Mouse (Mus musculus): Measurements from ENCODE around the gene Dync2li1.

The Dync2li1 gene

DNA sequence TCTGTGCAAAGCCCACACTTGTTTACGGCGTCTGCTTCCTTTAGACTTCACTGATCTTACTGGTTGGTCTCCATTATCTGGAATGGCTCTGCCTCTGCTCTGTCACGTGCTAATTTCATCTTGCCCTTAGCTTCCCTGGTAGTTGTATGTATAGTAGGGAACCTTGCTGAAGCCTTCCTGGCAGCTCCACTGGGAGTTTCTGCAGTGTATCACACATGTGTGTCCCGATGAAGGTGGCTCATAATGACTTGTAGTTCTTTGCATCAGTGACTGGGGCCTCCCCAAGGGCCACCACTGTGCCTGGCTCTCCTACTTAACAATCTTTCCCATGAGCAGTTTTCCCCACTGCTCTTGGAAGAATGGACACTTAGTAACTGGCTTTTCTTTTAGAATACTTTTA is 17.7 kb upstream of the Dync2li1 start:
- in situ Hi-C loops (cut with MboI, MseI): no loop called here

DNA sequence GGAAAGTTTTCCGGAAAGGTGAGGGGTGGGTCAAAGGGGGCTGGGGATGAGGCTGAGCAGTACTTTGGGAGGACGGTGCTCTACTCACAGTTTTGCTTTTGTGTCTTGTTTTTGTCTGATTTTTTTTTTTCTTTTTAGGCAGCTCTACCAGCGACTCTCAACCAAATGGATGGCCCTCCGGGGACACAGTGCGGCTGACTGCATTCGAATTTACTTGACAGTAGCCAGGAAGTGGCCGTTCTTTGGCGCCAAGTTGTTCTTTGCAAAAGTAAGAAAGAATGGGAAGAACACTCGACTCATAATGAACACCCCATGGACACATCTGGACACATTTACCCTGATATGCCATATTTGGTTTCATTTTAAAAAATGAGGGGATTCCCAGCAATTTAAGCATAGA is 14.8 kb upstream of the Dync2li1 start:
- in situ Hi-C loops (cut with MboI, MseI): no loop called here

DNA sequence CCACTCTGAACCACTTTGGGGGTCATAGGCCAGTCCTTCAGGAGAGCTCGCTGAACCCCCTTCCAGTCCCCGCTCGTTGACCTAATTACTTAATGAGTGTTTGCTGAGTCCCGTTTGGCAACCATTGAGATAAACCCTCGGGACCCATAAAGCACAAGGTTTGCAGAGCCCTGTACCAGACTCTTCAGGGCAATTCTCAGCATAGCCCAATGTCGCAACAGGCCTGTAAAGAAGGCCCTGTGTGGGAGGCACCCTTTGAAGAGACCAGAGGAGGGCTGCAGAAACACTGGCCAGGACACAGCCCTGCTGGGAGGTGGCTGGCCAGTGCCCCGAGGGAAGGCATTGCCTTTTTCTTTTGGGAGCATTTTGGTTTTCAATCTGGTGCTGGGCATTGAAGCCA is 14.3 kb upstream of the Dync2li1 start:
- in situ Hi-C loops (cut with MboI, MseI): no loop called here

DNA sequence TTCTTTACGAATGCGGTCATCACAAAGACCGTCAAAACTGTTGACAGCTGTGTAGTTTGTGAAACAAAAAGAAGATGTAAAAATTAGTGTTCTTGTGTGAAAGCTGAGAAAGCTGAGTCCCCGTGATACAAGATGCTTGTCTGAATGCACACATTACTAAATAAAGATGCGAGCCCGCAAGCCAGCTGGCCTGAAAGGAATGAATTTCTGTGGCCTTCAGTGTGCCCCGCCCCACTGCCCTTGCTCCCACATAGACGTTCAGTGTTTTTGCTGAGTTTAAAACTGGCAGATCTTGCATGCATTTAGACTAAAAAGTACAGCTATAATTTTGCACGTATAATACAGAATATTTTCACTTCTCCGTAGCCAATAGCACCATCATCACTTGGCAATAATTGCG is 10.5 kb upstream of the Dync2li1 start:
- in situ Hi-C loops (cut with MboI, MseI): no loop called here

DNA sequence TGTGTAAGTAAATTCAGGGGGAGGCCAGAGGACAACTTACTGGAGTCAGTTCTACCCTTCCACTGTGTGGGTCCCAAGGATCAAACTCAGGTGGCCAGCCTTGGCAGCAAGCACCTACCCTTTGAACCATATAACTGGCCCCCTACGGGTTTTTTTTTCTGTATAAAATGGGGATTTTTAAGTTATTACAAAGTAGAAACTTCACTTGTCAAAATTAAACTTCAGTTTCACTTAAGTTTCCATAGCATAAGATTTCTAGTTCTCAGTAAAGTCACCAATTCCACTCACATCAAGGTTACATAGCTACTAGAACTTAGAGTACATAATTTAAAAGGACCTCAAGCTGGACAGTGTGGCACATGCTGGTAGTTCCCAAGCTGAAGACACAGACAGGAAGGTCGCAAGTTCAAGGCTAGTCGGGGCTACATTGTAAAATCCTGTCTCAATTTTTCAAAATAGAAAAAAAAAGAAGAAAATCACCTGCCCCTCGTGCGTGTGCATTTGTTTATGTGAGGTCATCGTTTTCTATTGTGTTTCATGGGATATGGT is 9.7 kb upstream of the Dync2li1 start:
- in situ Hi-C loops (cut with MboI, MseI): no loop called here

DNA sequence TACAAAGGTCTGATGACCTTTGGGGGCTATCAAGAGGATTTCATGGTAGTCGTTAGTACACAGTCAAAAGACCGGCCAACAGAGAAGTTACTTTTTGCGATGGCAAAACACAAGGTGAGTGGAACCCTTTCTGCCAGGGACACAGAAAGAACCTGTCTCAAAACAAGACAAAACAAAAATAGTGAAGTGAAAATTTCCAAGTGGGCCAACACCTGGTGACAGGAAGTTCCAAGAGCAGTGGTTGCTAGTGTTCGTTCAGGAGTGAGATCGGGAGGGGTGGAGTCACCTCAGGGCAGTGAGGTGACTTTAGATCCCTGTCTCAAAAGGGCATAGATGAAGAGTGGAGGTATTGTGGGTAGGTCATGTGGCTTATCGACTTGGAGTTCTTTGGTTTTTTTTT is 8.3 kb upstream of the Dync2li1 start:
- in situ Hi-C loops (cut with MboI, MseI): no loop called here

DNA sequence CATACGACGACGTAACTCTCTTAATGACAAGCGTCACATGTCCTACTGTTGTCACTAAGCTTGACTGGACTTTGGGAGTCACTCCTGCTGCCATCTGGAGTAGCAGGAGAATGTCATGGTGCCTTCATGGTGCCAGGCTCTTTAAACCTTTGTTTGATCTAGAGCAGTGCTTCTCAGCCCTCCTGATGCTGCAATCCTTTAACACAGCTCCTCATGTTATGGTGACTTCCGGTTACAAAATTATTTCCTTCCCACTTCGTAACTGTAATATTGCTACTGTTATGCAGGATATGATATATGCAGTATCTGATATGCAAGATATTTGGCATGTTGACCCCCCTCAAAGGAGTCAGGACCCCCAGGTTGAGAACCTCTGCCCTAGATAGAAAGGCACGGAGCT is 7.2 kb upstream of the Dync2li1 start:
- in situ Hi-C loops (cut with MboI, MseI): no loop called here

DNA sequence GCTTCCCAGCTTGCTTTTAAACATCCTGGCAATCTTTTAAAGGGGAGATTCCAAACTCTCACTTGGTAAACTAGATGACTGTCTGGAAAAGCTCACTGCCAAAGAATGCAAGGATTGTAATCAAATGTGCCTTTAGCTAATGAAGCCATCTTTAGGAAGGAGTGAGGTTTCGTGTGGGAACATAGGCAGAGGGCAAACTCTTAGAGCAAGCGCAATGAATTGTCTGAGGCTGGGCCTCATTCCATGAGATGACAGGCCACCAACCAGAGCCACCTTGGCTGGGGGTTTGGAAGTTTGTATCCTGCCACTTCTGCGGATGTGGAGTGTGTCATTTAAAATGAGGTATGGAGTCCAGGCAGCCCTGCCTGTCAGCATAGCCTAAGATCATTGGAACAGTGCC is 6.2 kb upstream of the Dync2li1 start:
- in situ Hi-C loops (cut with MboI, MseI): no loop called here

DNA sequence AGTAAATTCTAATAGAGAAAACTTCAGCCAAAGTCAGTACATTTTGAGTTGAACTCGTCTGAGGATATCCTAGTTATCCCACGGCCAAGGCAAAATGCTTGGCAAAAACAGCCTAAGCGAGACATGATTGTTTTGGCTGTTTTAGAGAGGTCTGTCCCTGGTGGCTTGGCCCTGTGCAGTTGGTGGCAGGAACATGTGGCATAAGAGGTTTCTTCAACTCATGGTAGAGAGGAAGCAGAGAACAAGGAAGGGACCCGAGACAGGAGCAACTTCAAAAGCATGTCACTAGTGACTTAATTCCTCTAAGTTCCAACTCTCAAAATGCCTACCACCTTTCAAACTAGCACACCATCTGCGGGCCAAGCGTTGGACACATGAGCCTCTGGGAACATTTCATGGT is 5.7 kb upstream of the Dync2li1 start:
- in situ Hi-C loops (cut with MboI, MseI): no loop called here

DNA sequence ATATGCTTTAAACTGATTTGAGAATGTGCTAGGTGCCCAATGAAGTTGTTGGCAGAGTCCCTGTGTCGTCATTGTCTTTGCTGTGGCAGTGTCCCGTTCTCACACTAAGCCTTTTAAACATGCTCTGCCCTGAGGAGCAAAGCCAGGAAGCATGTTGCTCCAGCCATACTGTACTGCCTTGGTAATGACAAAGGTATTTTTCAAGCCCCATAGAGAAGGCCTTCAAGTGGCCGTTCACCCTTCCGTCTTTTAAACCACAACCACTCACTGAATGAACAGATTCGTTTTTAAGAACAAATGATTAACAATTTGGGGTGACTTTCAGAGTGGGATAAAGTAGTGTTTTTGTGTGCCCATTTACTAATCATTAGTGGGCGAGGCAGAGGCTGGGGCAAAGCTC is 5.1 kb upstream of the Dync2li1 start:
- in situ Hi-C loops (cut with MboI, MseI): no loop called here

DNA sequence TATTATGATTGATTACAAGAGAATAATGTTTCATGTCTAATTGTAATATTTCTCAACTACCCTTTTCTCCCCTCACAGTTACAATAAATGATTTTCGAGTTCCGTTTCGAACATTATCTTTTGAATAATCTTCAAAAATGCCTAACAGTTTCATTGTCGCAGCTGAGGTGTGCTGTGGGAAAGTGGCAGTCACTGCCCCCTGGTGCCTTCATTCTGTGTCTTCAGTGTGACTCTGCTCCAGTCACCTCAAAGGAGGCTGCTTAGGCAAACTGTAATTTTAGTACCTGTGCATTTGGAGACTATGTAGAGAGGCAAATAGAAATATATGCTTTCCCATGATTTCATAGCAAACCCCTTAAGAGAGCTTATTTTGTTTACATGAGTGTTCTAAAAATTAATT is 4.3 kb upstream of the Dync2li1 start:
- in situ Hi-C loops (cut with MboI, MseI): no loop called here

DNA sequence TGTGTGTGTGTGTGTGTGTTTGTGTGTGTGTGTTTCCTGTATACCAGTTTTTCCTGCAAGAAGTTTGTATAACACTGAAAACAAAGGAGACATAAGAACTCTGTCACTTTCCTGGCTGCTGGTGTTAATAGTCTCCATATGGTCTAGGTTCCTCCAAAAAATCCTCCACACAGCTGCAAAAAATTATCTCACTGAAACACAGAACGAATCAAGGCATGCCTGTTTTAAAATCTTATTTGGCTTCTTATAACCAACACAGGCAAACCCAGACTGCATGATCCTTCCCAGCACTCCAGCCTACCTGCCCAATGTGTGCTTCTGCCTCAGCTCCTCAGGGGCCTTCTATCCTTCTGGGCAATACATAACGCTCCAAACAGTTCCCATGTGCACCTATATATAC is 3.4 kb upstream of the Dync2li1 start:
- in situ Hi-C loops (cut with MboI, MseI): no loop called here

DNA sequence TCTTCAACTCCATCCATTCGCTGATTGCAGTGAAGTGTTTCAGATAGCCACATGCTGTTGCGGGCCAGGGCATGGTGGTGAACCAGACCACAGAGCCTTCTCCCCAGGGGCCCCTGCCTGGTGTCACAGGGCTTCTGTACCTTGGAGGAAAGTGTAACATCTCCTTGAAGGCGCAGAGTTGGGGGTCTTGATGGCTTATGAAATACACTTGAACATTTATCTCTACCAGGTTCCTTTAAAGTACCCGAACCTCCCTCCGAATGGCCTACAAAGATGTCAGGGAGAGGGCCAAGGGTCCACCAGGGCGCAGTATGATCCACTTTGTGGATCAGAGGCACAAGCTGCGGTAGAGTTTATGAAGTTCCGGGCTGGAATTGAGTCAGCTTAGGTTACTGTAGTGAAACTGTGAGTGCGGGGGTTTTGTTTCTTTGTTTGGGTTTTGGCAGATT is 585 bp downstream of the Dync2li1 start:
- in situ Hi-C loops (cut with MboI, MseI): no loop called here

DNA sequence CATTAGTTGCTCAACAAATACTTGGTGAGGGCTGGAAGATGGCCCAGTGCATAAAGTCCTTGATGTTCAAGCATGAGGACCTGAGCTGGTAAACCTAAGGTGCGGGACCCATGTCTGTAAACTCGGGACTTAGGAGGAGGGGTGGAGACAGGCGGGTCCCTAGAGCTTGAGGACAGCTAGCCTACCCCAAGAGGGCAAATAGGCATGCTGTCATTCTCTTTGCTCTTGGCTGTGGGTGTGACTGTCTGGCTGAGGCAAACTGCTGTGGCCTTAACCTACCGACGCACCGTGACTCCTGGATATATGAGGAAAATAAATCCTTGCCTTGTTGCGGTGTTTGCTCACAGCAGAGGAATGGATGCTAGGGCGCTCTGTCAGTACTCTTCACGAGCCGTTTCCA is 1.4 kb downstream of the Dync2li1 start:
- in situ Hi-C loops (cut with MboI, MseI): no loop called here

DNA sequence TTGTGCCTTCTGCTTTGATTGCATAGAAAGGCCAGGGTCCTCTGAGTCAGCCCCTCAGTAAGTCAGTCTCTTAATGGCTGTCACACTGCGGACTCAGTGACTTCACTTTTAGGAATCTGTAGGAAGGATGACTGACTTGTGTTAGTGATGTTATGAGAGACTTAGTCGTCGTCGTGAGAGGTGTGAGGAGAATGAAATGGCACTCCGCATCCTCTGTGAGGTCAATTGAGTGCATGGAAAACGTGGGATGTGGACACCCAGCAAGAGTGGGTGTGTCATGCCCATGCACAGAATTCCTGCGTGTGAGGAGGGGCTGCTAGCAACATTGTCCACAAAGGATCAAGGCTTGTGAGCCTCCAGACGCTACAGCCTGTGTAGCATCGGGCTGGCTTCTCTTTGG is 2.3 kb downstream of the Dync2li1 start:
- in situ Hi-C loops (cut with MboI, MseI): no loop called here

DNA sequence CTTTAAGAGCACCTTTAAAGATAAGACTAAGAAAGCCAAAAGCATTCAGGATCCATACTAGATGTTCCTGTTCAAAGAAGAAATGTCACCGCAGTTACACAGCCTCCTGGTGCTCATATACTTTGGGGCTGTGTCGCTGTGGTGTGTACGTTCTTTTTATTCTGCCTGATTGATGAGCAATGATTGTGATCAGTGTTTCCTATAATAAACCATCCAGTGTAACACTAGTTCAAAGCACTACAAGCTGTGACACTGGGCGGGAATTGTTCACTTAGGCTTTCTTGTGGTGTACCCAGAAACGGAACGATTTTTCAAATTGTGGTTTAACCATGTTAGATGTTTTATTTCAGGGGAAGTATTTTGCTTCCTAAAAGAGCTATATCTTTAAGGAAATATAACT is 5.5 kb downstream of the Dync2li1 start:
- in situ Hi-C loops (cut with MboI, MseI): no loop called here

DNA sequence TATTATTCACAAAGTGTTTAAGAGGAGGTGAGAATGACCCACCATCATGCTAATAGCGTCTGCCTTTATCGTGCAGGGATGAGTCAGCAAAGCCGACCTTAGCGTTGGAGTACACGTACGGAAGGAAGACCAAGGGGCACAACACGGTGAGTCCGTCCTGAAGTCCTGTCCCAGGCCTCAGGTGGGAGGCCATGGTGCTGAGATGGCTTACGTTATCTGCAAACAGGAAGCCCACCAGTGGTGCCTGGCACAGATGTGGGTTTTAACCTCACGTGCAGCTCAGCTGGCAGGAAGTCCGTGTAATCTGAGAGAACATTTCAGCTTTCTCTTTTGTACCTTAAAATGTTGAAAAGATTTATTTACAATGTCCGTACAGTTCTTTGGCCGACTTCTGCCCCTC is 7.1 kb downstream of the Dync2li1 start:
- in situ Hi-C loops (cut with MboI, MseI): no loop called here

DNA sequence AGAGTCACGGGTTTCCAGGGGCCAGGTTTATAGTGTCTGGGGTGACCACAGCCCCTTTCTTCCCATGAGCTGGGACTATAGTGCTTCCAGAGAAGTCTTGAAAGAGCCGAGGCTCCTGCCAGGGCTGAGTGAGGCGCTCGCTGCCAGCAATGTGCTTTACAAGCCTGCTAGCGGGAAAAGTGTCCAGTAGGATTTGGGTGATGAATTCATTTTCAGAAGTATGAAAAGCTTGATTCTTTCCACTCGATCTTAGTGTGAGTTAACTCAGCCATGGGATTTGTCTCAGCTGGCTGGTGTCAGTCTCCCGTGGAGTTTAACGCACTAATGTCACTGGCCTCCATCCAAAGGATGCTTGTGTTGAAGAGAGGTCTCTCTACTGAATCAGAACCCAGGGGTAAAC is 10.0 kb downstream of the Dync2li1 start:
- in situ Hi-C loops (cut with MboI, MseI): no loop called here

DNA sequence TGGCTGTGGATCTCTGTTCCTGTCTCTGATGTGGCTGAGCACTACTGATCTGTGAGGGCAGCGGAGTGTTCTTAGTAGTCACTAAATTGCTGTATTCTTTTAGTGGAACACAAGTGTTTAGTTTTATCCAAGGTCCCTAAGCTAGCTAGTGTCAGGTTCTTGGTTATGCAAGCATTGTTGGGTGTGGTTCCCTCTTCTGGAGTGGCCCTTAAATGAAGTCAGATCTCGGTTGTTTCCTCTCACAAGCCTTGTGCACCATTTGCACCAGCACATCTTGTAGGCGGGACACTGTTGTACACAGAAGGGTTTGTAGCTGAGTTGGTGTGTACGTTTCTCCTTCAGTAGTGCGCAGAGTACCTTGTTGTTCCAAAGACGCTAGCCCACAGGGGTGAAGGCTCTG is 11.7 kb downstream of the Dync2li1 start:
- in situ Hi-C loops (cut with MboI, MseI): no loop called here

DNA sequence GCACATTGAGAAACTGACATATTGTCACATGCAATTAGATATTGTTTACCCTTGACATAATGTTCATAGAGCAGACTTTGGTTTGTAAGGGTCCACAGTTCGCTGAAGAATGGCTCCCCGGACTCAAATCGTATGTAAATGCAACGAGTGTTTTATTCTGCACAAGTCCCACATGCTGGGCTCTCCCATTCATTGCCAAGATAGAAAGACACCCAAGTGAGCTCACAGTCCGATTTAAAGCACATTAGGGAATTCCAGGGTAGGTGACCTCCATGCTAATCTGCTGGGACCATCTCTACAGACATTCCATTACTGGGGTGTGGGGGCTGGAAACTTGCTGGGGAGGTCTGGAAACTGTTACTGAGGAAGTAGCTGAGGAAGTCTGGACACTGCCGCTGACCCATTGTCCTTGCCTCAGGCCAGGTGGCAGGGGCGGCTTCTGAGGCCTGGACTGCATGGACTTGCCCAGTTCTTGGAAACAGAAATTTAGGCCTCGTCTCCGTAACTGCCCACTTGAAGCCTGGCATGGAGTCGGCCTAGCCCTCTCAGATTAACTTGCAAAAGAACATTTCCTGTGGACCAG is 13.6 kb downstream of the Dync2li1 start:
- in situ Hi-C loops (cut with MboI, MseI): no loop called here

DNA sequence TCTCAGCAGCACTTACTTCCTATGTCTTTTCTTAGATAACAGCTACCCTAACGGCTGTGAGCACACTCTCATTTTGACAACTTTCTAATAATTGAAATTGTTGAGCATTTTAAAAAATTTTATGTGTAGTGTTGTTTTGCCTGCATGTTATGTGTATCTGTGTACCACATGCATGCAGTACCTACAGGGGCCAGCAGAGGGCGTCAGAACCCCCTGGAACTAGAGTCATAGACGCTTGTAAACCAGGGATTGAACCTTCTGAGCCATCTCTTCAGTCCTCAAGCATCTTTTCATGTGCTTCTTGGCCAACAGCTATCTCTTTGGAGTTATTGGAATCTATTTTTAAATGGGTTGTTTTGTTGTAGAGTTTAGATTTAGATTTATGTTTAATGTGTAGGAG is 15.6 kb downstream of the Dync2li1 start:
- in situ Hi-C loops (cut with MboI, MseI): no loop called here

DNA sequence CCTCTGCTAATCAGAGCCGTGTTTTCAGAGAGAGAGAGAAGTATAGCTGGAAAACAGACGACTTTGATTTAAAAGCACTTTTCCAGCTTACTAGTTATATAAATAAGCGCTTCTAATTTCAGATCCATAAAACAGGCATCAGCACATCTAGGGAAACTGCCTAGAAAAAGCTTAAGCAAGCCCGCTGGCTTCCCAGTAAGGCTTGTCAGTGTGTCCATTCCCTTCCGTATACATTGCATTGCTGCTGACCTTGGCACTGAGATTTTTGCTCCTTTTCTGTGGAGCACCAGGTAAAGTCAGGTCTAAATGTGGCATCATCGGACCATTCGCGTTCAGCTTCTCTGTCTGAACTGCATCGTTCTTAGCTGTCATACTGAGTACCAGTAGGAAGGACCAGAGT is 16.0 kb downstream of the Dync2li1 start:
- in situ Hi-C loops (cut with MboI, MseI): no loop called here

DNA sequence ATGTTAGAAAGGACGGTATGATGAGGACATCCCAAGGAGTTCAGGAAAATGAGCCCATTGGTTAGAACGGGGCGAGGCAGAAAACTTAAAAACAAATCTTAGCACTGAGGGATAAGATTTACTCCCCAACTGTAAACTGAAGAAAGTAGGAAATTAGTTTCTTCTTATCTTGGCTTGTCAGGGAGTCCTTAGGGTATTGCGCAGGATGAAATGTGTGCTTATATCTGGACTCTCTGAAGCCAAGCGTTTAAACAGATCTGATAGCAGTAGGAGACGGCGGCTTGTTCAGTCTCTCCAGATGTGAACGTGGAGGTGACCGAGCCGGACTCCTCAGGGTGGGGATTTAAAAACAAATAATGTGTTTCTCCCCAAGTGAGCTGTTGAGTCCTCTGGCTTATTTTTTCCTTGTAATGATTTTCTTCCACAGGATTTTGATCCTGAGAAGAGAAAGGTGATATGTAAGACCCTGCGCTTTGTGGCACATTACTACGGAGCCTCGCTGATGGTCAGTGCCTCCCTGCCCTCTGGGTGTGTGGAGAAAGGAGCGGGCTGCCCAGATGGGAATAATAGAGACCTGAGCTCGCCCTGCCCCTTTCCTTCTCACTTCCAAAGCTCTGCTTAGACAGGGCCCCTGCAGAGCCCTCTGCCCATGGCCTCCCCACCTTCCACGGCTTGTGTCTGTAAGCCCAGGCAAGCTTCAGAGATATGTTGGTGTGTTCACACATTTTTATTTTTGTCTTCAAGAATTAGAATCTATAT is 18.2 kb downstream of the Dync2li1 start:
- in situ Hi-C loops (cut with MboI, MseI): no loop called here

DNA sequence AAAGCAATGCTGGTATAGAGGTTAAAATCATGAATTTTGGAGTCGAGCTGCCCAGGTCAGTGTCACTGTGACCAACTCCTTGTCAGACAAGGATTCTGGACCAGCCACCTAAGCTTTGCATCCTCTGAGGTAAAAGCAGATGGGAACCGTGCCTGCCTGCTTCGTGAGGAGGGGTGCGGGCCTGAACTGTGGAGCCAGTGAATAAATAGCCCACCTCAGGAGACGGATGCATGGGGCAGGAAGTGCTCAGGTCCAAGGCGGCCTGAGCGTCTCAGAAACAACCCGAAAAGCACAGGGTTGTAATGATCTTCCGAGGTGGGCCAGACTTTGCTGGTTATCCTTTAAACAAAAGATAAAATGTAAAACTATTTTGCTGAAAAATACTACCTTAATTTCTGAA is 18.8 kb downstream of the Dync2li1 start:
- in situ Hi-C loops (cut with MboI, MseI): no loop called here
